Mouse (Mus musculus): ENCODE measurements around the gene Gm10134. TPM values are rescaled to one million over a fixed set of nuclear protein-coding genes. Genes with fewer than 3 reads are reported as not detected.
"Not testable (repeated sequence)": the region's sequence is repeated elsewhere in the genome, so short reads cannot be mapped to it uniquely, and the experiment has no call there.

The Gm10134 gene
- polyA plus RNA-seq (2015; fragmentation: Nextera tagmentation; extraction: Ambion mirVana) = 2.2 and 3.5 TPM in 2 replicates

DNA sequence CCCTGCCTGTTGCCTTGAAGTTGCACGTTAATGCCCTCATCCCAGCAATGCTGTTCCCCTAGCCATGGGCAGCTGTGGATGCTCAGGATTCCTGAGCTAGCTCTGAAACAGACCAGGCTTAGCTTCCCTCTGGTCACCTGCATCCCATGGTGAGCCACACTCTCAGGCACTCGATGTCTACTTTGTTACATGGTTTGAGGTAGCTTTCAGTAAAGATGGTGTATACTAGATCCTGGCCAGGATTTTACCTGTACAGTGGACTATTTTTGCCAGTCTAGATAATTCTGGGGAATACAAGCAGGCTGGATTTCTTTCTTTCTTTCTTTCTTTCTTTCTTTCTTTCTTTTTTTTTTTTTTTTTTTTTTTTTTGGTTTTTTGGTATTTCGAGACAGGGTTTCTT lies at the start of gene Gm10134:
TSS of gene Gm10134 (plus strand) at position 301 of the 400 bp plus-strand sequence.
- no peaks in the 10 kb centered on the region for H3K36me3 ChIP-seq
- H3K4me1 ChIP-seq = no peaks in the 10 kb centered on the region
- no peak within 1 kb of the TSS for H3K4me2 ChIP-seq
- WGBS = 67% methylated on average over 3 of the region's 3 CpGs
- H3K9me3 ChIP-seq = no peaks in the 10 kb centered on the region
- H3K27ac ChIP-seq = no peak within 1 kb of the TSS
- 0 out of 2 replicates have a peak, but pooled peaks cover 5% of the 10 kb centered on the region for H3K27me3 ChIP-seq
- ATAC-seq (ENCODE audit: borderline replicate concordance, extremely low read depth, low FRiP score, low TSS enrichment) = no peak
- no peak within 1 kb of the TSS for H3K4me3 ChIP-seq
- H3K9ac ChIP-seq = no peak within 1 kb of the TSS

DNA sequence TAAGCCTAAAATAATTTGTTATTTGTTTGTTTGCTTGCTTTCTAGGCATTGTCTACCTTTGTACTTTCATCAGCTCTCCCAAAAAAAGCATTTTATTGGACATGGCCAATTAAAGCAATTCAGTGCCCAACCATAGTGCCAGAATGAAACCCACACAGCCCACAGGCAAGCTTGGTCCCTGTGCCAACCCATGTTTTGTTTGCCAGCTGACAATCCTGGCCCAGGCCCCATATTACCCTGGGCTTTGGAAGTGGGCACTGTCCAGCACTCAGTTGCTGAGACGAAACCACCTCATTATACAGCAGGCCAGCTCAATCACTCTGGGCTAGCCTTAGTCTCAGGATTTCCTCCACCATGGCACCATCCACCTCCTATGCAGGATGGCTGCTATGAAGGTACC lies 49.3 kb upstream of the Gm10134 start:
- Histone ChIP-seq H3K27me3 (no peaks in the 10 kb centered on the region), H3K9ac (no peak overlapping the region), H3K4me2 (no peak overlapping the region), H3K4me1 (no peaks in the 10 kb centered on the region), H3K27ac (no peak overlapping the region), H3K4me3 (no peak overlapping the region), H3K36me3 (peaks cover 7% of the 10 kb centered on the region; the same call in 1 of the 2 replicates), H3K9me3 (no peaks in the 10 kb centered on the region)
- 58% methylated on average over 1 of the region's 1 CpGs for WGBS
- no peak for ATAC-seq (ENCODE audit: borderline replicate concordance, extremely low read depth, low FRiP score, low TSS enrichment)

DNA sequence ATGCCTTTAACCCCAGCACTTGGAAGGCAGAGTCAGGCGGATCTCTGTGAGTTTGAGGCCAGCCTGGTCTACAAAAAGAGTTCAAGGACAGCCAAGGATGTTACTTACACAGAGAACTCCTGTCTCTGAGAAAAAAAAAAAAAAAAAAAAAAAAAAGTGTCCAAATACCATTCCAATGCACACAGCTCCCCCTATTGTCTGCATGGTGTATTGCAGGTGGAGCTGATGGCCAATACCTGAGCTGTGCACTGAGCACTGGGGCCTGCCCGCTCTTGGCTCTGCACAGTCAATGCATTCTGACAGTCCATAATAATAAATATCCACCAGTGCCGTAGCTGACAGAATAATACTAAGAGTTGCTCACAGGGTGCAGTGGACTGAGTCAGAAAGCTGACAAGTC lies 42.0 kb upstream of the Gm10134 start:
- Histone ChIP-seq H3K9ac (no peak overlapping the region), H3K9me3 (no peaks in the 10 kb centered on the region), H3K36me3 (no peaks in the 10 kb centered on the region), H3K4me3 (no peak overlapping the region), H3K4me2 (no peak overlapping the region), H3K27me3 (peaks cover 6% of the 10 kb centered on the region; the same call in 1 of the 2 replicates), H3K27ac (no peak overlapping the region), H3K4me1 (peaks cover 16% of the 10 kb centered on the region)
- WGBS = 26% methylated on average over 3 of the region's 3 CpGs
- ATAC-seq (ENCODE audit: borderline replicate concordance, extremely low read depth, low FRiP score, low TSS enrichment) = no peak

DNA sequence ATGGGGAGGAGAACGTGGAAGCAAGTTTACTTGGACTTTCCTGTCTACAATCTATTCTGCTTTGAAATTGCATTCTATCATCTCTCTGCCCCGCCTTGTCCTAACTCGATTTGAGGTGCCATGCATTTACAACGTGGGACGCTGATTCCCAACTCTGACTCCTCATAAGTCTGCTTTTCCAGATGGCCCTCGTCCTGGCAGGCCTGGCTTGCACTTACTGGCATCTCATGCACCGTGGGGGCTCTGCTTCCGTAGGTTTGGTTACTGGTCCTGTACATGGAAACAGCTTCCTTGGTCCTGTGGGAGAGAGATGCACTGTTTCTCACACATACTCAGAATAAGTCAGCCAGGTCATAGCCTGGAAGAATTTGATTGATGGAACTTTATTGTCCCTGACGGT lies 41.0 kb upstream of the Gm10134 start:
- Histone ChIP-seq H3K9me3 (no peaks in the 10 kb centered on the region), H3K9ac (no peak overlapping the region), H3K4me3 (no peak overlapping the region), H3K27me3 (peaks cover 6% of the 10 kb centered on the region; the same call in 1 of the 2 replicates), H3K36me3 (peaks cover 10% of the 10 kb centered on the region), H3K4me2 (no peak overlapping the region), H3K27ac (no peak overlapping the region), H3K4me1 (peaks cover 17% of the 10 kb centered on the region)
- ATAC-seq (ENCODE audit: borderline replicate concordance, extremely low read depth, low FRiP score, low TSS enrichment) = no peak
- whole genome bisulfite sequencing = 75% methylated on average over 9 of the region's 9 CpGs

DNA sequence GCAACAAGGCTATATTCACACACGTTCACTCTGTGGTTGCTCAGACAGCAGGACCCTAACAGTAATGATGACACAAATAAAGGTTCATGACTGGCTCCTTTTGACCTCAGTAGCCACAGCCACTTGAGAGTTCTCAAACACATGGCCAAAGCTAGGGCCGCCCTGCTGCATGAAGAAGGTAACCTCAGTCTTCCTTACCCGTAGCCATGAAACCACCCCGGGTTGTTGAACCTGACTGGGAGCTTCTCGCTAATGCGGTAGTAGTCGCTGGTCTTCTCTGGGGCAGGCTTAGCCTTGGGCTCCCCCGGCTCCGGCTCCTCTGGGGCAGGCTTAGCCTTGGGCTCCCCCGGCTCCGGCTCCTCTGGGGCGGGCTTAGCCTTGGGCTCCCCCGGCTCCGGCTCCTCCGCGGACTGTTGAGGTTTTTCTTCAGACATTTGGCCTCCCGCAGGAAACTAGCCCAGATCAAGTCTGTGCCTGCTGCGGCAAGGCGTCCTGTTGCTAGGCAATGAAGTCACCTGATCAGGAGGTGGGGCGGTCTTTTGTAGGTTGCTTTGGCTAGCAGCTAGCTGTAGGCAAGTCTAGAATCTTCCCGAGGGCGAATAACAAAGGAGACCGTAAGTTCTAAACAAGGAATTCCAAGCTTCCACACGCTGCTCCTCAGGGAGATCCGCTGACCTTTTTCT lies 39.9 kb upstream of the Gm10134 start, which contains the start of gene 1700007K13Rik:
TSS of gene 1700007K13Rik (minus strand) at position 497 of the 683 bp plus-strand sequence.
- peak within 1 kb of the TSS; percentile 58 for H3K4me2 ChIP-seq
- ATAC-seq (ENCODE audit: borderline replicate concordance, extremely low read depth, low FRiP score, low TSS enrichment) = no peak
- H3K36me3 ChIP-seq = peaks cover 21% of the 10 kb centered on the region
- H3K27me3 ChIP-seq = peaks cover 6% of the 10 kb centered on the region; the same call in 1 of the 2 replicates
- peak within 1 kb of the TSS; percentile 32; the same call in 1 of the 2 replicates for H3K9ac ChIP-seq
- H3K4me3 ChIP-seq = peak within 1 kb of the TSS; percentile 18
- 4% methylated on average over 25 of the region's 25 CpGs for WGBS
- H3K4me1 ChIP-seq = peaks cover 17% of the 10 kb centered on the region
- 0 out of 2 replicates have a peak, but pooled peaks cover under 1% of the 10 kb centered on the region for H3K9me3 ChIP-seq
- no peak within 1 kb of the TSS for H3K27ac ChIP-seq

DNA sequence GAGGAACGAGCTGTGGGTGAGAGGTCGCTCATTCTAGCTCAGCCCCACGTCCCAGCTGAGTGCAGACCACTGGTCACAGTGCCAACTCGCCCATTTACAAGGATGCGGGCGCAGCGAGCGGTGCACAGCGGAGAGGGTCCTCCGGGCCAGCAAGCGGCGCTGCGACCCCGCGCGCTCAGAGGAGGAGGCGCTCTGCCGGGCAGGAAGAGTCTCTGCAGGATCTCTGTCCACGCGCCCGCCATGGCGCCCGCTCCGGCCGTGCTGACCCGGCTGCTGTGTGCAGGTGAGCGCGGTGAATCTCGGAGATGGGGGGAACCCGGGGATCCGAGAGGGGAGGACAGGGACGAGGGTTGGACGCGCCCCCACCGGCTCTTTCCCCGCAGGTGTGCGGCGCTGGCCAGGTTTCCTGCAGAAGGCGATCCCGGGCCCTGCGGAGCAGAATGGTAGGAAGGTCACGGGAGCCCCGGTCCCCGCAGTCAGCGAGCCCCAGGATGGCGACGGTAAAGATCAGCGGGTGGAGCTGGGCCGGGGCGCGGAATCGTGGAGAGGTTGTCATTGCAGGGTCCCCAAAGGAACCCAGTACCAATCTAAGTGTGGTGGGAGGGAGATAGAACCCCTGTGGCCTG lies 37.9 kb upstream of the Gm10134 start, which contains the start of gene Mrps2:
TSS of gene Mrps2 (plus strand) at position 207 of the 626 bp plus-strand sequence.
- peaks cover 17% of the 10 kb centered on the region for H3K4me1 ChIP-seq
- H3K36me3 ChIP-seq = peaks cover 40% of the 10 kb centered on the region
- under 1% methylated on average over 52 of the region's 52 CpGs for WGBS
- ATAC-seq (ENCODE audit: borderline replicate concordance, extremely low read depth, low FRiP score, low TSS enrichment) = peak; percentile 92
- peaks cover 4% of the 10 kb centered on the region for H3K9me3 ChIP-seq
- H3K4me3 ChIP-seq = peak within 1 kb of the TSS; percentile 86
- H3K27me3 ChIP-seq = peaks cover 6% of the 10 kb centered on the region; the same call in 1 of the 2 replicates
- H3K27ac ChIP-seq = no peak within 1 kb of the TSS
- H3K4me2 ChIP-seq = peak within 1 kb of the TSS; percentile 68
- H3K9ac ChIP-seq = peak within 1 kb of the TSS; percentile 97

DNA sequence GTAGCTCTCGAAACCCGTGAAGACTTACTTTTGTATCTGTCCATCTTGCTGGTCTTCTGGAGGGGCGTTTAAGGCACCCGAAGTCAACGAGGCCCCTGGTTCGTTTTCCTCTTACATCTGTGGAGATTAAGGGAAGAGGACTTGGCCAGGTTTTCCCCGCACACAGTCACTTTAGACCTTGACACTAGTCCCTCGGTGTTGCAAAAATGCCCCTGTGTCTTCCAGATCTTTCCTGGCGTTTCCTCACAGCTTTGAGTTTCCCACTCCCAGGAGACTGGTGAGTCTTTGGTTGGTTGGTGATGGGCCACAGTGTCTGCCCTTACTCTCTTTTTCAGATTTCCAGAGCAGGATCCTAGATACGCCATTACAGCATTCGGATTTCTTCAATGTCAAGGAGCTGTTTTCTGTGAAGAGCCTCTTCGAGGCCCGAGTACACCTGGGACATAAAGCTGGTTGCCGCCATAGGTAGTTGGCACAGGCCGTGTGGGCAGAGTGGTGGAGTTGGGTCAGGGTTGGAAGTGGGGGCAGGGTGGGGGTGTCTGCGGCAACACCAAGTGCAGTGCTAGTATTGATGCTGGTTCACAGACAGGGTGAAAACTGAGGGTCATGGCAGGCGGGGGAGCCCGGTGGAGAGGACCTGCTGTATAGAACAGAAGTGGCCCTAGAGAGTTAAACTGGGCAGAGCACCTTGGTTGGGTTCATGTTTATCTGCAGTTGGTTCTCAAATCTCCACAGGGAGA lies 37.2 kb upstream of the Gm10134 start:
- no peak for ATAC-seq (ENCODE audit: borderline replicate concordance, extremely low read depth, low FRiP score, low TSS enrichment)
- Histone ChIP-seq H3K27me3 (peaks cover 6% of the 10 kb centered on the region; the same call in 1 of the 2 replicates), H3K36me3 (peaks cover 42% of the 10 kb centered on the region), H3K9ac (peak overlapping the region; percentile 97), H3K4me1 (peaks cover 17% of the 10 kb centered on the region), H3K9me3 (peaks cover 4% of the 10 kb centered on the region), H3K27ac (no peak overlapping the region), H3K4me3 (peak overlapping the region; percentile 86), H3K4me2 (peak overlapping the region; percentile 68)
- 49% methylated on average over 18 of the region's 18 CpGs for WGBS

DNA sequence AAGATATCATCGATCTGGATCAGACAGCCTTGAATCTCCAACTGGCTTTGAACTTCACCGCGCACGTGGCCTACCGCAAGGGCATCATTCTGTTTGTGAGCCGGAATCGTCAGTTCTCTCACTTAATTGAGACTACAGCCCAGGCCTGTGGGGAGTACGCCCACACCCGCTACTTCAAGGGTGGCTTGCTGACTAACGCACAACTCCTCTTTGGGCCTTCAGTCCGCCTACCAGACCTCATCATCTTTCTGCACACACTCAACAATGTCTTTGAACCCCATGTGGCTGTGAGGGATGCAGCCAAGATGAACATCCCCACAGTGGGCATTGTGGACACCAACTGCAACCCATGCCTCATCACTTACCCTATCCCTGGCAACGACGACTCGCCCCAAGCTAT lies 36.4 kb upstream of the Gm10134 start:
- Histone ChIP-seq H3K36me3 (peaks cover 42% of the 10 kb centered on the region), H3K4me3 (no peak overlapping the region), H3K27me3 (peaks cover 6% of the 10 kb centered on the region; the same call in 1 of the 2 replicates), H3K4me2 (no peak overlapping the region), H3K9me3 (peaks cover 4% of the 10 kb centered on the region), H3K9ac (no peak overlapping the region), H3K4me1 (peaks cover 17% of the 10 kb centered on the region), H3K27ac (no peak overlapping the region)
- WGBS = 95% methylated on average over 14 of the region's 14 CpGs
- no peak for ATAC-seq (ENCODE audit: borderline replicate concordance, extremely low read depth, low FRiP score, low TSS enrichment)

DNA sequence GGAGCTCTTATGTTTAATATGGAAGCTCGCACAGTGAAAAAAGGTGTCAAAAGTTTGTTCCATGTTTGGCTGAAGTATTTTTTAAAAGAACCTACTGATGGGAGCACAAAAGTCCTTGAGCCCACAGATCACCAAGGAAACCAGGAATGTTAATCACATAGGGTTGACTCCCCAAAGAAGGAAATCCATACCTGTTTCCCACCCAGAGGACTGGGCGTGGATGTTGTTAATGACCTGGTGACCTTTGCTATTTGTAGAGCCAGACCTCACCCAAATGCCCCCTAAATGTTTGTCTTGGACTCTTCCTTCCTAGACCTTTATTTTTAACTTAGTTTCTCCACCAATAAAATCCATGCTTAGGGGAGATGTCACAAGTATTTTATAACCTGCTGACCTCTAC lies 35.3 kb upstream of the Gm10134 start:
- Histone ChIP-seq H3K36me3 (peaks cover 42% of the 10 kb centered on the region), H3K9me3 (peaks cover 4% of the 10 kb centered on the region), H3K4me3 (no peak overlapping the region), H3K9ac (no peak overlapping the region), H3K4me1 (peaks cover 17% of the 10 kb centered on the region), H3K27ac (no peak overlapping the region), H3K4me2 (no peak overlapping the region), H3K27me3 (peaks cover 1% of the 10 kb centered on the region; the same call in 1 of the 2 replicates)
- ATAC-seq (ENCODE audit: borderline replicate concordance, extremely low read depth, low FRiP score, low TSS enrichment) = no peak
- 81% methylated on average over 2 of the region's 2 CpGs for WGBS

DNA sequence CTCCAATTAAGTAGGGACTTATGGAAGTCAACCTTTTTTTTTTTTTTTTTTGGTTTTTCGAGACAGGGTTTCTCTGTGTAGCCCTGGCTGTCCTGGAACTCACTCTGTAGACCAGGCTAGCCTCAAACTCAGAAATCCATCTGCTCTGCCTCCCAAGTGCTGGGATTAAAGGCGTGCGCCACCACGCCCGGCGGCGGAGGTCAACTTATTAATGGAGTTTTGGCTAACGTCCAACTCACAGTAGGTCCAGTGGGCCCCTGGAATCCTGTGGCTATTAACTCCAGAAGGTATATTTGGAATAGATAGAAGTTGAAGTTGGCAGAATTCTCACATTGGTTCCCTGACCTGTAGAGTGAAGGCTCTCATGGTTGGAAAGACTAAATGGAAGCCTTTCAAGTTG lies 33.9 kb upstream of the Gm10134 start:
- 92% methylated on average over 8 of the region's 8 CpGs for WGBS
- not testable (repeated sequence) for H3K4me1 ChIP-seq; H3K4me2 ChIP-seq; H3K27me3 ChIP-seq; ATAC-seq (ENCODE audit: borderline replicate concordance, extremely low read depth, low FRiP score, low TSS enrichment); H3K9me3 ChIP-seq; H3K27ac ChIP-seq; H3K4me3 ChIP-seq; H3K9ac ChIP-seq
- peaks cover 42% of the 10 kb centered on the region for H3K36me3 ChIP-seq

DNA sequence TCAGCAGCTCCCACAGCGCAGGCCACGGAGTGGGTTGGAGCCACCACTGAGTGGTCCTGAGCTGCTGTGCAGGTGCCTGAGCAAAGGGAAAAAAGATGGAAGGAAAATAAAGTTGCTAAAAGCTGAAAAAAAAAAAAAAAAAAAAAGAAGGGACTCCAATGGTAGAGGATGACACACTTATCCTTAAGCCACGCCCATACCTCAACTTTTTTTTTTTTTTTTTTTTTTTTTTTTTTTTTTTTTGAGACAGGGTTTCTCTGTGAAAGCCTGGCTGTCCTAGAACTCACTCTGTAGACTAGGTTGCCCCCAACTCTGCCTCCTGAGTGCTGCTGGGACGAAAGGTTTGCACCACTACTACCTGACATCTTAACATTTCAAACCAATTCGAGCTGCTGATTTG lies 27.9 kb upstream of the Gm10134 start:
- not testable (repeated sequence) for H3K36me3 ChIP-seq; H3K4me1 ChIP-seq; H3K4me2 ChIP-seq; H3K9ac ChIP-seq; ATAC-seq (ENCODE audit: borderline replicate concordance, extremely low read depth, low FRiP score, low TSS enrichment); H3K4me3 ChIP-seq; H3K9me3 ChIP-seq; H3K27me3 ChIP-seq; H3K27ac ChIP-seq
- 87% methylated on average over 5 of the region's 5 CpGs for WGBS
